Mouse (Mus musculus) C2C12 (cell line): Measurements from ENCODE around the gene Hsd17b14.
A peak's percentile ranks its signal among the peaks of the same experiment; 100 is the strongest.

ENCODE experiments used
- CTCF ChIP-seq: IDR thresholded peaks from one replicate; pipeline ENCODE4 v1.5.1; 2011; ENCODE audit not compliant: control insufficient read depth, insufficient read depth, insufficient read length
- MYOD1 ChIP-seq: IDR thresholded peaks from one replicate; pipeline ENCODE4 v1.6.1; 2011; ENCODE audit warnings: low read depth; ENCODE audit not compliant: control insufficient read depth, insufficient read length
- MYOG ChIP-seq: IDR thresholded peaks from one replicate; pipeline ENCODE4 v1.6.1; 2011; ENCODE audit not compliant: control insufficient read depth, insufficient read length; ENCODE audit errors: extremely low read depth
- USF1 ChIP-seq: IDR thresholded peaks from one replicate; pipeline ENCODE4 v1.6.1; 2011; ENCODE audit warnings: low read depth, mild to moderate bottlenecking, control low read depth, moderate library complexity

- peak; percentile 49 for TF ChIP-seq USF1
- TF ChIP-seq MYOG, result no peak
- no peak for TF ChIP-seq CTCF
- no peak for TF ChIP-seq MYOD1
These were observed 29.7 kb upstream of the Hsd17b14 start for GRCm38 (mm10) chr7:45524841-45525621.
